Mouse (Mus musculus): Measurements from ENCODE around the gene Ppp1r3g. TPM values are rescaled to one million over a fixed set of nuclear protein-coding genes. Genes with fewer than 3 reads are reported as not detected.

The Ppp1r3g gene
- 0.34 and 0.37 TPM in 2 replicates for polyA plus RNA-seq (2015; fragmentation: Nextera tagmentation; extraction: Ambion mirVana)

DNA sequence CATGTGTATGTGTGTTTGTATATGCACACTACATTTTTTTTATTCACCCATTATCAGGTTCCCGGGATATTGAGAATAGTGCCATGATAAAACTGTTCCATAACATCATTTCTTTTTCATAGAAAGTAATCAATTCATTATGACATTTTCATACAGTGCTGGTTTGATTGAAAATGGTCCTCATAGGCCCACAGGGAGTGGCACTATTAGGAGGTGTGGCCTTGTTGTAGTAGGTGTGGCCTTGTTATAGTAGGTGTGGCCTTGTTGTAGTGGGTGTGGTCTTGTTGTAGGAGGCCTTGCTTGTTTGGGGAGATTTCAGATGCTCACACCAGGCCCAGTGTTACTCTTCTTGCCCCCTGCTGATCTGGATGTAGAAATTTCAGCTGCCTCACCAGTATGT is at the start of gene Ppp1r3g:
Ppp1r3g (plus strand) TSS at position 301 of the 400 bp plus-strand sequence.
- H3K9me3 ChIP-seq (replicated peaks; ENCODE audit: control insufficient read depth, low read length), result peaks cover 4% of the 10 kb centered on the region; the same call in 1 of the 2 replicates
- no peak within 1 kb of the TSS for H3K9ac ChIP-seq (ENCODE audit: low read length)
- WGBS, result 94% methylated on average over 1 of the region's 1 CpGs
- H3K27ac ChIP-seq (ENCODE audit: low read length), result no peak within 1 kb of the TSS
- H3K36me3 ChIP-seq (ENCODE audit: control insufficient read depth, insufficient read depth, low read length), result no peaks in the 10 kb centered on the region
- no peak within 1 kb of the TSS for H3K4me3 ChIP-seq (replicated peaks; ENCODE audit: low read length)
- H3K4me1 ChIP-seq (ENCODE audit: control insufficient read depth, insufficient read depth, low read length), result no peaks in the 10 kb centered on the region
- no peak within 1 kb of the TSS for H3K4me2 ChIP-seq (ENCODE audit: low read depth, low read length)
- no peaks in the 10 kb centered on the region for H3K27me3 ChIP-seq (ENCODE audit: control insufficient read depth, insufficient read depth, low read length)
- no peak for ATAC-seq (ENCODE audit: insufficient read depth, low FRiP score)

DNA sequence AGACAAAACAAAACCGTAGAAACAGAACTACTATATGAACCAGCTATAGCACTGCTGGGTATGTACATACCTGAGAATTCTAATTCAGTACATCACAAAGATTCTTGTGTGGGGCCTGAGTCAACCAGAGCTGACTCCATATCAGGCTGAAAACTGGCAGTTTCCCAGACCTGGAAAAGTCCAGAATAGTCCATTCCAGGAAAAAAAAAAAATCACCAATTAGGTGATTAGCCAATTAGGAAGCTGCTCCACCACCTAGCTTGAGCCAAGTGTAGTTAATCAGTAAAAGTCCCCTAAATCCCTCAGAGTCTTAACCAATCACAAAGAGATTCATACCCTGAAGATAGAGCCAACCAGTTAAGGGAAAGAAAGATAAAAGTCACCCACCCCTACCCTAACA is 47.2 kb upstream of the Ppp1r3g start:
- ATAC-seq (ENCODE audit: insufficient read depth, low FRiP score), result no peak
- H3K4me3 ChIP-seq (replicated peaks; ENCODE audit: low read length), result no peak overlapping the region
- 83% methylated on average over 1 of the region's 1 CpGs for WGBS

DNA sequence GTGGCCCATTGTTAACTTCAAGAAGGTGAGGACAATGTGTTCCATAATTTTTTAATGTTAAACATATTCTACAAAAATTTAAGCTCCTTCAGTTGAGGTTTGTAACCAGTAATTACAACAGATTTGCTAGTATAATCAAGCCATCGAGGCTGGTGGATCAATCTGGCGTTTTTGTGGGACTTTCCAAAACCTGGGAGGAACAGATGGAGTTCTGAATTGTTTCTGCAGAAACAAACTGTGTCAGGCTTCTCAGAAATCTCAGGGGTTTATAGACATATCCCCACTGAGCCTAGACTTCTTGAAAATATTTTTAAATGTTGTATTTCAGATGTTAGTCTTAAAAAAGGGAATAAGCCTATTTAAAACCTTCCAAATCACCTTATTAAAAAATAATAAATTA is 20.6 kb upstream of the Ppp1r3g start:
- H3K9me3 ChIP-seq (replicated peaks; ENCODE audit: control insufficient read depth, low read length), result peaks cover 4% of the 10 kb centered on the region
- no peaks in the 10 kb centered on the region for H3K27me3 ChIP-seq (ENCODE audit: control insufficient read depth, insufficient read depth, low read length)
- H3K4me2 ChIP-seq (ENCODE audit: low read depth, low read length), result no peak overlapping the region
- H3K36me3 ChIP-seq (ENCODE audit: control insufficient read depth, insufficient read depth, low read length), result no peaks in the 10 kb centered on the region
- 68% methylated on average over 2 of the region's 2 CpGs for WGBS
- H3K27ac ChIP-seq (ENCODE audit: low read length), result no peak overlapping the region
- no peaks in the 10 kb centered on the region for H3K4me1 ChIP-seq (ENCODE audit: control insufficient read depth, insufficient read depth, low read length)
- no peak for ATAC-seq (ENCODE audit: insufficient read depth, low FRiP score)
- no peak overlapping the region for H3K4me3 ChIP-seq (replicated peaks; ENCODE audit: low read length)
- H3K9ac ChIP-seq (ENCODE audit: low read length), result no peak overlapping the region

More for the DNA sequence above, 47.2 kb upstream of the Ppp1r3g start:
- Histone ChIP-seq H3K9ac (ENCODE audit: low read length) (no peak overlapping the region), H3K36me3 (ENCODE audit: control insufficient read depth, insufficient read depth, low read length) (no peaks in the 10 kb centered on the region), H3K27me3 (ENCODE audit: control insufficient read depth, insufficient read depth, low read length) (no peaks in the 10 kb centered on the region), H3K4me1 (ENCODE audit: control insufficient read depth, insufficient read depth, low read length) (peaks cover 1% of the 10 kb centered on the region; the same call in 1 of the 2 replicates), H3K4me2 (ENCODE audit: low read depth, low read length) (no peak overlapping the region), H3K9me3 (replicated peaks; ENCODE audit: control insufficient read depth, low read length) (no peaks in the 10 kb centered on the region), H3K27ac (ENCODE audit: low read length) (no peak overlapping the region)

DNA sequence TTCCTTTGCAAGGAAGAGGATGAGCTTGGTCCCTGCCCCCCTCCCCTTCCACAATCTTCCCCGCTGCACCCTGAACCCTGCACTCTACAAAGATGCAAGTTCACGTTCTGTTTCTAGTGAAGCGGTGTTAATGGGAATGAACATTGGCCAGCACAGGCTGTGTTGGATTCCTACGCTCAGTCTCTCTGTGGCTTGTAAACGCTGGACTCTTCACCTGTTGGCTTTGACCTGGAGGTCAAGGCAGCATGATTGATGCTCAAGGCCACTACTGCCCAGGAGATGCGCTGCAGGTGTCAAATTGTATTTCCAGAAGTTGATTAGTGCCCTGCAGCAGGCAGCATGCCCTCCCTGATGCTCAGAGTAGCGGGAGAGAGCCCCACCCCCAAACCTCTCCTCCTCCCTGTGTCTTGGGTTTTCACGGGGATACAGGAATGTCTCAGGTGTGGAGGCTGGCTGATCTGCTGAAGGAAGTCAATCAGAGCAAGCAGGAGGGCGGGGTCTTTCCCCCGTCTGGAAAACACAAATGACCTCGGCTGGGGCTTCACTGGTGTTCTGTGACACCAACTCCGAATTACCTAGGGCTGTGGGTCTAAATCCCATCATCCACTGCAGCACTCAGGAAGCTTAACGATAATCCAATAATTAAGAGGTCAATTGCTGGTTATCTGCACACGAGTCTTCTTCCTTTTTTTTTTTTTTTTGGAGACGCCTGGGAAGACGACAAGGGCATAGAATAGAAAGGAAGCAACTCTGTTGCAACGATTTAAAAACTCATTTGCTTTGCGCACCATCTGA is 18.6 kb upstream of the Ppp1r3g start:
- 53% methylated on average over 18 of the region's 18 CpGs for WGBS

DNA sequence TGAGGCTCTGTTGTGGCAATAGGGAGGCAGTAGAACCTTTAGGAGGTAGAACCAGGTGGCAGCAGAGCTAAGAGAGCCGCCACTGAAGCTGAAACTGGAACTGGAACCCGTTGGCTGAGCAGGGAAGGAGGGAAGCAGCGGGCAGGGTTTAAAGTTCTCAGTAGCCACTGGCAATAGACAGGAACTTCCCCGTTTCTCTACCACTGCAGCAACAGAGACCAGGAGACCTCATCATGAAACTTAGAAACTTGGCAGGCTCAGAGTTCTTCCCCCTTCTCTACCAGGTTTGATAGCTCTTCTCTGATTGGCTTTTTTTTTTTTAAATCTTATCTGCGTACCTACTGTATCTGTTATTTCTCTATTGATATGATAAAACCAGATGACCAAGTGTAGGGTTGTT is 17.7 kb upstream of the Ppp1r3g start:
- H3K4me2 ChIP-seq (ENCODE audit: low read depth, low read length), result no peak overlapping the region
- no peaks in the 10 kb centered on the region for H3K36me3 ChIP-seq (ENCODE audit: control insufficient read depth, insufficient read depth, low read length)
- ATAC-seq (ENCODE audit: insufficient read depth, low FRiP score), result no peak
- H3K9me3 ChIP-seq (replicated peaks; ENCODE audit: control insufficient read depth, low read length), result no peaks in the 10 kb centered on the region
- no peaks in the 10 kb centered on the region for H3K4me1 ChIP-seq (ENCODE audit: control insufficient read depth, insufficient read depth, low read length)
- H3K27me3 ChIP-seq (ENCODE audit: control insufficient read depth, insufficient read depth, low read length), result no peaks in the 10 kb centered on the region
- H3K27ac ChIP-seq (ENCODE audit: low read length), result no peak overlapping the region
- no peak overlapping the region for H3K4me3 ChIP-seq (replicated peaks; ENCODE audit: low read length)
- H3K9ac ChIP-seq (ENCODE audit: low read length), result no peak overlapping the region
- 73% methylated on average over 5 of the region's 5 CpGs for WGBS

More for the DNA sequence above, 18.6 kb upstream of the Ppp1r3g start:
- Histone ChIP-seq H3K27ac (ENCODE audit: low read length) (no peak overlapping the region), H3K4me3 (replicated peaks; ENCODE audit: low read length) (no peak overlapping the region), H3K4me1 (ENCODE audit: control insufficient read depth, insufficient read depth, low read length) (no peaks in the 10 kb centered on the region), H3K9me3 (replicated peaks; ENCODE audit: control insufficient read depth, low read length) (peaks cover 2% of the 10 kb centered on the region), H3K9ac (ENCODE audit: low read length) (no peak overlapping the region), H3K27me3 (ENCODE audit: control insufficient read depth, insufficient read depth, low read length) (no peaks in the 10 kb centered on the region), H3K4me2 (ENCODE audit: low read depth, low read length) (no peak overlapping the region), H3K36me3 (ENCODE audit: control insufficient read depth, insufficient read depth, low read length) (no peaks in the 10 kb centered on the region)
- no peak for ATAC-seq (ENCODE audit: insufficient read depth, low FRiP score)

DNA sequence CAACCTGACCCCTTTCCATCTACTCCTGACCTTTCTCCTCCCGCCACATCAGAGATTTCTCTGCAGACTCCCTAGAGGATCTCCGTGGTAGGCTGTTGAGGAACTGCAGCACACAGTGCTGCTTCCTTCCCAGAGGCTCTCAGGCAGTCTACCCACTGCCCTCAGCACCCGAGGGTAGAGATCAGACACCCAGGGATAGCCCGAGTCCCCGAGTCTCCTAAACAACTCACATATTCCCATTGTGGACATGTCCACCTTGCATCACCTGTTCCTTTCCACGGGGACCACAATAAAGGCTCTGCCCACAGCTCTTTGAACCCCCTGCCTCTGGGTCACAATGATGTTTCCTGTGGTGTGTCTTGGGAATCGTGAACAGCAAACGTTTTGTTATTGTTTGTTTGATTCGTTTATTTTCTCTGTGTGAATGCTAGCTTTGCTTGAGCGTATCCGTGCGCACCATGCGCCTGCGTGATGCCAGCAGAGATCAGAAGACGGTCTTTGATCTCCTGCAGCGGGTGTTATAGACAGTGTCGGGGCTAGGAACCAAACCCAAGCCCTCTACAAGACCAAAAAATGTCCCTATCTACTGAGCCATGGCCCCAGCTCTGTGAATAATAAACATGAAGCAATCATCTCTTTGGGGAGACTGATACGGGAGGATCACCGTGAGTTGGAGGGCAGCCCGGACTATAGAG is 11.8 kb upstream of the Ppp1r3g start:
- no peak overlapping the region for H3K27ac ChIP-seq (ENCODE audit: low read length)
- H3K4me3 ChIP-seq (replicated peaks; ENCODE audit: low read length), result no peak overlapping the region
- H3K9ac ChIP-seq (ENCODE audit: low read length), result no peak overlapping the region
- no peak overlapping the region for H3K4me2 ChIP-seq (ENCODE audit: low read depth, low read length)
- WGBS, result 70% methylated on average over 20 of the region's 20 CpGs
- no peaks in the 10 kb centered on the region for H3K4me1 ChIP-seq (ENCODE audit: control insufficient read depth, insufficient read depth, low read length)
- H3K9me3 ChIP-seq (replicated peaks; ENCODE audit: control insufficient read depth, low read length), result 0 out of 2 replicates have a peak, but pooled peaks cover 3% of the 10 kb centered on the region
- no peak for ATAC-seq (ENCODE audit: insufficient read depth, low FRiP score)
- H3K27me3 ChIP-seq (ENCODE audit: control insufficient read depth, insufficient read depth, low read length), result no peaks in the 10 kb centered on the region
- H3K36me3 ChIP-seq (ENCODE audit: control insufficient read depth, insufficient read depth, low read length), result no peaks in the 10 kb centered on the region

DNA sequence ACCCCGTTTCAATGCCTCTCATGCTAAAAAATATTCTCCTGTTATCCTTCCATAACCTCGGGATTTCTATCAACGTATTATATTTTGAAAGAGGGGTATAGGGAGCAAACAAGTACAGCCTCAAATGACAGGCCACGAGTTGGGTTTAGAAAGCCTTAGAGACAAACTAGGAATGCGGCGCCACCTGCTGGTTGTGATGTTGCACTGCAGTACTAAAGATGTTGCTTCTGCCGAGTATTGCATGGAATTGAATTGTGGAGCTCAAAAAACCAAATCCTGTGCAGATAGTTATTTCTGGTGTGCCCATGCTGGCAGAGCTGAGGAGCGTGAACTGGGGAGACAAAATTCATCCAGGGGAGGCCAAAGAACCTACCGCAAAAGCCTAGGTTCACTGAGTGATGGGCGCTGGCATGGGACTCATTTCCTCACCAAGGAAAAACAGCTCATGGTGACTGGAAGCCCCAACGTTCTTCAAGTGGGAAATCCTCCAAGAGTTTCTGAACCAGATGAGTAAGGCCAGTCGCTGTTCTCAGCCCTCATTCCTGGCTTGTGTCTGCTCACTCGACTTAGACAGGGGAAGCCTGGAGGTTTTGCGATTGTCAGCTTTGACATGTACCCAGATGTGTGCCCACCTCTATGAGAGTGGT is 11.2 kb upstream of the Ppp1r3g start:
- ATAC-seq (ENCODE audit: insufficient read depth, low FRiP score), result no peak
- Histone ChIP-seq H3K27me3 (ENCODE audit: control insufficient read depth, insufficient read depth, low read length) (no peaks in the 10 kb centered on the region), H3K4me3 (replicated peaks; ENCODE audit: low read length) (no peak overlapping the region), H3K4me2 (ENCODE audit: low read depth, low read length) (no peak overlapping the region), H3K9me3 (replicated peaks; ENCODE audit: control insufficient read depth, low read length) (0 out of 2 replicates have a peak, but pooled peaks cover 6% of the 10 kb centered on the region), H3K9ac (ENCODE audit: low read length) (no peak overlapping the region), H3K27ac (ENCODE audit: low read length) (no peak overlapping the region), H3K4me1 (ENCODE audit: control insufficient read depth, insufficient read depth, low read length) (no peaks in the 10 kb centered on the region), H3K36me3 (ENCODE audit: control insufficient read depth, insufficient read depth, low read length) (no peaks in the 10 kb centered on the region)
- WGBS, result 21% methylated on average over 14 of the region's 14 CpGs

DNA sequence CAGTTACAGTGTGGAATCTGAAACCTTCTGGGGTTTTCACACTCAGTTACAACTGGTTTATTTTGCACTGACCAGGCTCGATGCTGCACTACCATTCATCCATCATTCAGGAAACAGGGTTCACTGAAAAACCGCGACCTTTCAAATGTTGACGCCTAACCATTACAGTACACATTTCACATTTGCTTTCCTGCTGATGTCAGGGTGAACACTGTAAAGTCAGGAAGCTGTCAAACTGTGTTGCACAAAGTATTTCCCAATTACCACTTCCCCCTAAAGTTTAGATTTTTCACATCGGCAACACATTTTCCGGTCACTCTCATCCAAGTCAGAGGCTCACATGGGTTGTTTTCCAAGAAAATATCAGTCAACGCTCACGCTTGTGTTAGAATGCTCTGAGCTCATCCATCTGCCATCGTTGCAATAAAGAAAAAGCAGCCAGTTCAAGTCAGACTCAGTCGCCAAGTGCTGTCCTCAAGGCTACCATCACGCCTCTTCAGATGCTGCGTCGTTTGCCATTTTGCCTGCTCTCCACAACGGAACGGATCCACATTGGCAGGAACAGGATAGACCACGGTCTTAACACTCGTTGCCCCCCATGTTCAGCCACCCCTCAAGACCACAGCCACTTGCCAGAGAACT is 8.7 kb upstream of the Ppp1r3g start:
- Histone ChIP-seq H3K4me1 (ENCODE audit: control insufficient read depth, insufficient read depth, low read length) (no peaks in the 10 kb centered on the region), H3K36me3 (ENCODE audit: control insufficient read depth, insufficient read depth, low read length) (no peaks in the 10 kb centered on the region), H3K4me2 (ENCODE audit: low read depth, low read length) (no peak overlapping the region), H3K4me3 (replicated peaks; ENCODE audit: low read length) (no peak overlapping the region), H3K27me3 (ENCODE audit: control insufficient read depth, insufficient read depth, low read length) (no peaks in the 10 kb centered on the region), H3K9ac (ENCODE audit: low read length) (no peak overlapping the region), H3K27ac (ENCODE audit: low read length) (no peak overlapping the region), H3K9me3 (replicated peaks; ENCODE audit: control insufficient read depth, low read length) (0 out of 2 replicates have a peak, but pooled peaks cover 6% of the 10 kb centered on the region)
- 61% methylated on average over 17 of the region's 17 CpGs for whole genome bisulfite sequencing
- ATAC-seq (ENCODE audit: insufficient read depth, low FRiP score), result no peak

All from stomach, embryonic 16.5 days (tissue).